Mouse (Mus musculus) gastrocnemius, postnatal 10 days (tissue): ENCODE measurements around the gene Msrb1. TPM values are rescaled to one million over a fixed set of nuclear protein-coding genes. Genes with fewer than 3 reads are reported as not detected.

ENCODE experiments used
- DNase-seq: peaks from one replicate; pipeline ENCODE4 v3.0.0; 2021; ENCODE audit warnings: mixed read lengths
- total RNA-seq, 2 experiments: library from RNA; stranded (reverse); gene quantifications; 2 replicates each; pipeline ENCODE4 v1.2.3; 2021

Gene Msrb1
- total RNA-seq, 2 experiments from 2014 or later = 127 to 132 TPM

DNA sequence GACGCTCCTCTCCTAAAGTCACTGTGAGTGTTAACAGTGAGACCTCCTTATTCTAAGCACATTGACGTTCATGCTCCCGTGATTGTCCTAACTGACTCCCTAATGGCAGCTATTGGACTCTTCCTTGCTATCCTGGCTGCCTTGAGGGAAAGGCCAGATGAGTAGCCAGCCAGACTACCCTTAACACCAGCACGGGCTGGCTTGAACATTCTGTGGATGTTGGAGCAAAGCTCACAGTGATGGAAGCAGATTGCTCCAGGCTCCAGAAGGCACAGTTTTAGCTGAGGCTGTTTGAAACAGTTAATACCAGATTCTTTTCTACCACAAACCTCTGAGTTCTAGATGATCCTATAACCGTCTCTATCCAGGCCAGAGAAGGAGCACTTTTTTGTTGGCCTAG lies 7.5 kb downstream of the Msrb1 start:
- DNase-seq = no peak

DNA sequence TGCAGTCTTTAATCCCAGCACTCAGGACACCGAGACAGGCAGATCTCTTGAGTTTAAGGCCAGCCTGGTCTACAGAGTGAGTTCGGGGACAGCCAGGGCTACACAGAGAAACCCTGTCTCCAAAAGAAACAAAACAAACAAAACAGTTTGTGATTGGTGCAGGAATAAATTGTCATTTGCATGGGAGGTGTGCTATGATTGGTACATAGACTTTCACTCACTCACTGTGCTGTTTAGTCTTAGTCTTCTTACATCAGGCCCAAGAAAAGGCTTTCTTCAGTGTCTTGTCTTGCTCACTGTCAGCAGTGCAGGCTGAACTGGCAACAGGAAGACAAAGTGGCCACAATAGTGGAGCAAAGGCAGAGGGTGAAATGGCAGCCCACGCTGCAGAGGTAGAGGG lies 7.9 kb downstream of the Msrb1 start:
- DNase-seq = no peak

DNA sequence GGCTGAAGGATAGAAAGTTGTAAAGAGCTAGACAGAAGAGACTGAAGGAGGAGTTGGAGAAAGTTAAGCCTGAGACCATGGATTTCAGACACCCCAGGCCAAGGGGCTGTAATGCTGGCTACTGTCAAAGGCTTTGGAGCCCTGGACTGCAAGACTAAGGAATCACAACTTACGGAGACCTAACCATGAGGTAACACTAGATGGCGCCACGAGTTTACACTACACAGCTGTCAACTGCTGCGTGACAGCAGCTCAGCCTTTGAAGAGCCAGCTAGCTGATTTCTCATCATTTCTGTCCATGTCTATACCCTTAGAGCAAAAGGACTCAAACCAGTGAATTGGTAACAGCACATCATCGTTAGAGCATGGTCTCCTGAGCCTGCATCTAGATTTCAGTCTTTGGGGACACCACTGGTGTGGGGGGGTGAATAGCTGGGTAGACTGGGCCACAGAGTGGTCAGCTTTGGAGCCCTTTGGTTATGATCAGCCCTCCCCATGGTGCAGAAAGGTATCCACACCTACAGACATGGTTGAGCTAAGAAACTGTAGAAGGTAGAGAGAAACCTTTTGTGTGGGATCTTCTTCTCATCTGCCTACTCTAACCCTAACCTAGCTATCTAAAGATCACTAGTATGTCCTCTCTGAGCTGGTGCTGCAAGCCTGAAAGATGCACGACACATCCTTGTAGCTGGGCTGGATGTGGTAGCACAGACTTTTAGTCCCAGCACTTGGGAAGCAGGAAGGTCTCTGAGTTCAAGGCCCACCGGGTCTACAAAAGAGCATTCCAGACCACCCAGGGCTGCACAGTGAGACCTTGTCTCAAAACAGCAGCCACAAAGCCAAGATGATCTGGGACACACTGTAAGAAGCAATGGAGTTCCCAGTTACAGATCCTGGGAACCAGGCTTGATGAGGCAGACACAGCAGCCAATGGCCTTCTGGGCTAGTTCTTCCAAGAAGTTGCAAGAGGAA lies 9.4 kb downstream of the Msrb1 start:
- DNase-seq = peak; percentile 80

DNA sequence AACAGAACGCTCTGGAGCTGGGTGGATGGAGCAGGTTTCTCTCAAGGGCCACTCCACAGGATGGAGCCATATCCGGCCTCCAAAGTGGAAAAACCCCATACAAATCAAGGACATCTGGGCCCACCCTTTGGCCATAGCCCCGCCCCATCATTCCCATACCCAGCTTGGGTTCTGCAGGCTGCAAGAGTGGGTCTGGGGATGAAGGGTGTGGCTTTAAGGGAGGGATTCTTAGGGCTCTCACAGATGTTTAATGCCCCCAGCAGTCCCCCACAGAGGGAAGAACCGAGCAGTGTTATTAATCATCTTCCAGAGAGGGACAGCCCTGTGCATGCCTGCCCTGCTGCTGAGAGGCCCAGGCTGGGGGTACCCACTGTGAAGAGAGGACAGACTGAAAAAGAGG lies 10.5 kb downstream of the Msrb1 start:
- no peak for DNase-seq

DNA sequence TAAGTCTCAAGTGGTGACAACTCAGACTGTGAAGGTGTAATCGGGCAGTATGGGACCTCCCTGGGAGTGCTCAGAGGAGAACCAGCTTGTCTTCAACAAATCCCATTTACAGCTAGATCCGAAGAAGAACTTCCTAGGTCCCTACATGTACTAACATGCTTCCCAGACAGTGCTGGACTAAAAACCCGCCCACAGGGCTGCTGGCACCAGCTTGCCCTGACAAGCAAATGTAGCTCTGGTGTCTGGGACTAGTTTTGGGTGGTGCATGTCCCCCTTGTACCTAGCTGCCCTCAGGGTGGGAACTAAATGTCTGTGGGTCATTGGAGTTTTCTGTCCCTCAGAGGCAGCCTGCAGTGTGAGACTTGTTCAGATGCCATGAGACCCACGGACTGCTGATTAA lies 15.1 kb downstream of the Msrb1 start:
- no peak for DNase-seq

DNA sequence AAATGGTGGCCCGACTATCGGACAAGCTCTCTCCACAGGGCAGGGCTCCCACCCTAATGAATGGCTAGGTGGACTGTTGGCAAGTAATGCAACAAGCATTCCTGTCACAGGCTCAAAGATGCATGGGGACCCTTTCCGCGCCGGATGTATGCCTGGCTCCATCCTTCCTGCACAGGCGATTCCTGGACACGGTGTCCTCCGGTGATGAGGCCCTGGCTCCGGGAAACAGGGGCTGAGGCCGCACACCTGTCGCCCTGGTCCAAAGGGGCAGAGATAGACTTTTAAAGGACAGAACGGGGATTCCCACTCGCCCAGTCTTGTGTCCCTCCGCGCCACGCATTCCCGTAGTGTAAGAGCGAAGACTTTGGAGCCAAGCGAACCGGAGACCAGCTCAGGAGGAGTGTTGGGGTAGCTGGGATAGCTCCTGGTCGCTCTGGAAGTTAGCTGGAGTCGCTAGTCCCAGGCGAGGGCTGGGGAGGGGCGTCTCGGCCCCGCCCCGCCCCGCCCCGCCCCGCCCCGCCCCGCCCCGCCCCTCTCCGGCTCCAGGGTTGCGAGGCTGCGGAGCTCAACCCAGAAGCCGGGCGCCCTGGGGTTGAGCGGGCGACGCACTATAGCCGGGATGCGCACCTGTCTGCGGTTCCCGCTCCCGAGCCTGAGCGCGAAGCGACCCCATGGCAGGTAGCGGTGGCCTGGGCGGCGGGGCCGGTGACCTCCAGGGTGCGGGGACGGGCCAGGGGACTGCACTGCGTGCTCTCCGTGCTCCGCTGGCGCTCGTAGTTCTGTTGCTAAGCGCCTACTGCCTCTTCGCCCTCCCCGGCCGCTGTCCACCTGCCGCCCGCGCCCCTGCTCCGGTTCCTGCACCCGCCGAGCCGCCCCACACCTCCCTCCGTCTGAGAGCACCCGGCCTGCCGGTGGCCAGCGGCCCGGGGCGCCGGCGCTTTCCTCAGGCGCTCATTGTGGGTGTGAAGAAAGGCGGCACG lies 16.3 kb downstream of the Msrb1 start, which contains the start of gene Hs3st6:
Hs3st6 (plus strand) TSS at position 574 of the 980 bp plus-strand sequence.
- DNase-seq = no peak

DNA sequence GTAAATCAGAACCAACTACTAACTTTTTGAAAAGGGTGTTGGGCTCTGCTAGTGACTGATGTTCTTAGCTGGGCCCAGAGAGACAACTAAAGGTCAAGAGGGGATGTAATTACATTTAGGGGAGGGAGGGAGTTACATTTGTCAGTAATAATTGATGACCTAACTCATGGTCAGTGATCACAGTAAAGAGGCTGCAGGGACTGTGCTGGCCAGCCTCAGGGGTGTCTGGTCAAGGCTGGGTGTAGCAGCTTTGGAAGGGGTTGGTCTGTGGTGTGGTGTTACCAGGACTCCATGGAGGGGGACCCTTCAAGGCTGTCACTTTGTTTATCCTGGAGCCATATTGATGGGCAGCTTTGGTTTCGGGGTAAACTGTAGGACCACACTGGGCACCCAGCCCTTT lies 21.0 kb downstream of the Msrb1 start:
- no peak for DNase-seq

DNA sequence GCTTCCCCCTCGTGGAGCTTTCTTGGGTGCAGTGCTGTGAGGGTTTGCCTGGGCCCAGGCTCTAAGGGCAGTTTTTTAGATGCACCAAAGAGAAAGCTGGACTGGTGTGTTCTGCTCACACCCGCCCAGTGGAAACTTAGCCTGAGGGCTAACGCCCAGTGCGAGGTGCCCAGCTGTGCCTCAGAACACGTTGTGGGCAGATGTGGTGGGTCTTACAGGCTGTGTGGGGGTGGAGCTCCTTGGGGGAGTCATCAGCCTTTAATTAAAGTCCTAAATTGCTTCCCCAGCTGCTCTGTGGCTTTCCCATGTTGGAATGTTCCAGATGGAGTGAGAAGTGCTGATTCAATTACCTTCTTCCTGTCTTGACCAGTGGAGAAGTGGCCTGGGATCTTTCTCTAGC lies 24.7 kb downstream of the Msrb1 start:
- DNase-seq = no peak

DNA sequence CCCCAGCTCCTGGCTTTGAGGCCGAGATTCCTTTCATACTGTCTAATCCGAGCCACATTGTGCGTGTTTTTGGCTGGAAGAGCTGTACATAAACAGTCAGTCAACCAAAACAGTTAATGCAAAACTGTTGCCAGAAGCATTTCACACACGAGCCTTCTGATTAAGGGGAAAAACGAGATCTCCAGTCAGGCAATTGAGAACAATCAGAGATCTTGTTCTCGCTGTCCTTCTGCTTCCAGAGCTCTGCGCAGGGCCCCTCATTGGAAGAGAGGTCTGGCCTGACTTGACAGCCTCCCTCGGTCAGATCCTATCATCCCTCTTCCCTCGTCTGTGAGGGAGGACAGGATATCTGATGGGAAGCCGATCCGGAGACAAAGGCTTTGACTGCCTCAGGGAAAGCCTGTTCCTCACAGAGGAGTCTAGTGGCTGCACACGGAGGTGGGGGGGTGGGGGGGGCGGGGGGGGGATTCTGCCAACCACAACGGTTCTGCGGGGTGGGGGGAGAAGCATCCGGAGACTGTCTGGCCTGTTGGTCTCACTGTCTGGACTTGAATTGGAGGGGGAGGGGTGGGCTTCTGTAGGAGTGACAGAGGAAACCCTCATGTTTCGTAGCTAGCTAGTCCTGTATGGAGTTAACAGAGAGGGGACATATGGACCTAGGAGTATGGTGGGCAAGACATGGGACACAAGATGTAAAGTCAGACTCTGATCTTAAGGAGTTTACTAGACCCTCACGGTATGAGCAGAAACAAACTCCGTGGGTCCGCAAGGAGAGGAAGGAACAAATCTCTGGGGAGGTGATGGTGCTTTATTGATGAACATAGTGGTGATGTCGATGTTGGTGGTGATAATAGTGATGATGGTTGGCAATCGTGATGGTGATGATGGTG lies 28.8 kb downstream of the Msrb1 start:
- no peak for DNase-seq

DNA sequence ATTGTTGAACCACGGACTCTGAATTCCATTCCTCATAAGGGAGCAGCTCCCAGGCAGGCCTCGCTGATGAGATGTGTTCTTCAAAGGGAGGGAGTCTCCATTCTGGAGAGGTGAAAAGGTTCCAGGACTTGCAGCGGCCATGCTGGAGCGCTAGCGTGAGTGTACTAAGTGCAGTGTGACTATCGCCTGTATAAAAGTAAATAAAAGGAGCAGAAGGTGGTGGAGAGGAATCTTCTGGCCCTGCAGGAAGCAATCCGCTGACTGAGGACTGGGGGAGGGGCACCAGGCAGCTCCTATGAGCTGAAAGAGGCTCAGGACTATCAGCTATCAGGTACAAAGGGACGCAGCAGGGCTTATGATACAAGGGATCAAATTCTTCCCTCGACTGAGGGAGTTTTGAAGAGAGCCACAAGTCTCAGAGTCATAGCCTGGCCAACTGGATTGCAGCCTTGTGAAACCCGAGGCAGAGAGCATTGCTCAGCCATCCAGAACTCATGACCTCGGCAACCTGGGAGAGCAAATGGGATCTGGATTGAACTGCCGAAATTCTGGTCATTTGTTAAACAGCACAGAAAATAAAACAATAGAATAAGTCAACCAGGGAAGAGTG lies 29.9 kb downstream of the Msrb1 start:
- no peak for DNase-seq

DNA sequence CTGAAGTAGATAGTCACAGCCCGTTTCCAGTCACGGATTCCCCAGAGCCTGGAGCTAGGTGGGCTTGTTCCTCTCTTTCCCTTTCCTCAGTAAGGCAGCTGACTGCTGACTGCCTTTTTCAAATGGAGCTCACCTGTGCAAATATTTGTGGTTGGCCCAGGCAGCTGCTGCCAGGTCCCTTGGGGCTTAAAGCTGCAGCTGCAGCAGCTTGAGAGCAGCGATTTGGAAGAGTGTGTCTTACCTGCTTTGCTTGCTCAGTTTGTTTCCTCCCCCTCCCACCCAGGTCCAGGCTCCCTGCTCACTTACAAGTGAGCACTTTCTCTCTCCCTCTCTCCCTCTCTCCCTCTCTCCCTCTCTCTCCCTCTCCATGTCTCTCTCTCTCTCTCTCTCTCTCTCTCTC lies 32.7 kb downstream of the Msrb1 start:
- no peak for DNase-seq

DNA sequence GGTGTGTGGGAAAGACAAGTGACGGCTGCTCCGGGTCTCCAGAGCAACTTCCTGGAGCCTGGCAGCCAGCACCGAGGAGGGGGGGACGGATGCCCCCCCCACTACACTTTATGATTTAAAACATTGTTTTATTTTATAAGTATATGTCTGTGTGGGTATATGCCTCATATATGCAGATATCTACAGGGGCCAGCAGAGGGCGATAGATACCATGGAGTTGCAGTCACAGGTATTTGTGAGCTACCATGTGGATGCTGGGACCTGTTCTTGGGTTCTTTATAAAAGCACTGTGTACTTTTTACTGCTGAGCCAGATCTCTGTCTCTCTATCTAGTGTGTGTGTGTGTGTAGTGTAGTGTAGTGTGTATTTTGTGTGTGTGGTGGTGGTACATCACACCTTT lies 36.8 kb downstream of the Msrb1 start:
- no peak for DNase-seq

DNA sequence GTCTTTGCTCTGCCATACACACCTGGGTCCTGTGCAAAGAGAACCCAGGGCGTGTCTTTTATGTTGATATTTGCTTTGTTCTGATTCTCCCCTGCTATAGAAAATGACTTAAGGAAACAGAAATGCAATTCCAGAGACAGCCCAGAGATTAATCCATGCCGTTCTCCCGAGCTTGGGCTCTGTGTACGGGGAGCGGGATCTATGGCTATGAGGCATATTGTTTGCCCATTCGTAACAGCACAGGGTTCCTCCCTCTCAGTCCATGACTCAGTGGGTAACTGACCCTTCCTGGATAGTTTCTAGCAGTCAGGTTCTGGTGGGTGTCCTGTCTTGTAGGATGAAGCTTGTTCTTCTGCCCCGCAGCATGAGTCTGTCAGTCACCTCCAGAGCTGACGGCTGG lies 38.7 kb downstream of the Msrb1 start:
- DNase-seq = no peak

DNA sequence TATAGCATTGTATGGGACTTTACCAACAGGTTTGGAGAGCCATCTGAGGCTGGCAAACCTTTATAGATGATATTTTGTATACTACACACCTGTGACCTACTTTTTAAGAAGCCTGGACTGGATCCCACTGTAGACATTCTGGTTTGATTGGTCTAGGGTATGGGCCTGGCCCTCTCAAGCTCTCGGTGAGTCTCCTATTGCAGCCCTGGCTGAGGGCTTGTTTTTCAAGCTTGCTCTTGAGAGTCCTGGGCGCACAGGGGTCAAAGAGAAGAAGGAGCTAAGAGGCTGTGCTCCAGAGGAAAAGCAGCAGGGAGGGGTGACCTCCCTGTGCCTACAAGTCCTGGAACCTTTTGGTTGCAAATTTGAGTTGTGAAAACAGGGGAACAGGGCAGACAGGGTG lies 40.6 kb downstream of the Msrb1 start:
- no peak for DNase-seq

DNA sequence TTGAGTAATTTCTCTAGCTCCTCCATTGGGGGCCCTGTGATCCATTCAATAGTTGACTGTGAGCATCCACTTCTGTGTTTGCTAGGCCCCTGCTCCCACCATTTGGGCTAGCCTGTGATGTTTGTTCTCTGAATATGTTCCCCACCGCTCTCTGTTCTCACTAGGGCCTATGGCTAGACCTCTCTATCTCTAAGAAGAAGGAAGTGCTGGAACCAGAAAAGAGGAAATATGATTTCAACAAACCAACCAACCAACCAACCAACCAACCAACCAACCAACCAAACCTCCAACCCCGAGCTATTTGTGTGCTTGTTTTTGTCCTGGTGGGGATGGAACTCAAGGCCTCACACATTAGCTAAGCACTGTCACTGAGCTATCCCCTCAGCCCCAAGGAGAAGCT lies 44.4 kb downstream of the Msrb1 start:
- DNase-seq = no peak

DNA sequence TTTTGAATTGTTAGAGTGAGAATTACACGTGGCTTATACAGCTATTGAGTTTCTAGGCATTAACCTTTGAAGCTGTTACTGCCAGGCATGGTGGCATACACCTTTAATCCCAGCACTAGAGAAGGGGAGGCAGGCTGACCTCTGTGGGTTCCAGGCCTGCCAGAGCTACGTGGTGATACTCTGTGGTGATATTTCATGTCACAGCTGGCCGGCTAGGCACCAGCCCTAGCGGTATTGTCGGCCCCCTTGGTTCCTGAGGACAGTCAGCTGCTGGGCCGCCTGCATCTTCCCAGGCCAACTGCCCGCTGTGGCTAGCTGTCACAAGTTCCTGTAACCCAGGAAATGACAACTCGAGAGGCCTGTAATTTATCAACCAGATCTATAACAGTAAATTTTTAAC lies 55.7 kb downstream of the Msrb1 start:
- no peak for DNase-seq

Other genes starting within 250 kb of the Msrb1 start
- under 1 TPM; 0.56 to 0.68 TPM for gene Caskin1, start 248.0 kb upstream of the Msrb1 start, total RNA-seq
- 10 to 100 TPM; 47.2 to 60.9 TPM for gene Traf7, start 208.7 kb upstream of the Msrb1 start, total RNA-seq
- under 1 TPM; 0.18 to 0.47 TPM for gene Rab26, start 202.4 kb upstream of the Msrb1 start, total RNA-seq
- 10 to 100 TPM; 34.6 to 49.1 TPM for gene Pkd1, start 186.8 kb upstream of the Msrb1 start, total RNA-seq
- 10 to 100 TPM; 51.7 to 61.1 TPM for gene Tsc2, start 104.0 kb upstream of the Msrb1 start, total RNA-seq
- 1 to 10 TPM; 4.3 TPM for gene Nthl1, start 104.0 kb upstream of the Msrb1 start, total RNA-seq
- 10 to 100 TPM; 30.1 to 33.4 TPM for gene Slc9a3r2, start 86.3 kb upstream of the Msrb1 start, total RNA-seq
- not detected for gene Npw, start 78.2 kb upstream of the Msrb1 start, total RNA-seq
- gene Zfp598, start 67.0 kb upstream of the Msrb1 start, total RNA-seq = 10 to 100 TPM; 18.0 to 21.0 TPM
- gene Syngr3, start 46.7 kb upstream of the Msrb1 start, total RNA-seq = under 1 TPM; 0.16 to 0.52 TPM
- gene Gfer, start 40.5 kb upstream of the Msrb1 start, total RNA-seq = 10 to 100 TPM; 22.2 to 24.6 TPM
- 1 to 10 TPM; 1.6 to 1.9 TPM for gene Noxo1, start 40.4 kb upstream of the Msrb1 start, total RNA-seq
- gene Tbl3, start 29.0 kb upstream of the Msrb1 start, total RNA-seq = 10 to 100 TPM; 16.7 to 19.4 TPM
- gene Rnf151, start 18.6 kb upstream of the Msrb1 start, total RNA-seq = not detected
- gene Rps2, start 18.5 kb upstream of the Msrb1 start, total RNA-seq = 100 to 1,000 TPM; 732 to 736 TPM
- 100 to 1,000 TPM; 400 to 516 TPM for gene Ndufb10, start 12.2 kb upstream of the Msrb1 start, total RNA-seq
- 100 to 1,000 TPM; 593 to 752 TPM for gene Rpl3l, start 8.8 kb upstream of the Msrb1 start, total RNA-seq
- gene Hs3st6, start 16.3 kb downstream of the Msrb1 start, total RNA-seq = under 1 TPM in 1 of 2 experiments, not detected in 1; 0.32 TPM
- gene Meiob, start 67.6 kb downstream of the Msrb1 start, total RNA-seq = not detected
- 10 to 100 TPM; 78.0 to 86.1 TPM for gene Hagh, start 103.5 kb downstream of the Msrb1 start, total RNA-seq
- 10 to 100 TPM; 30.7 to 33.6 TPM for gene Fahd1, start 113.7 kb downstream of the Msrb1 start, total RNA-seq
- gene Igfals, start 129.4 kb downstream of the Msrb1 start, total RNA-seq = 1 to 10 TPM; 3.6 to 7.0 TPM
- gene Nubp2, start 149.7 kb downstream of the Msrb1 start, total RNA-seq = 10 to 100 TPM; 15.0 to 18.5 TPM
- gene Spsb3, start 150.0 kb downstream of the Msrb1 start, total RNA-seq = 10 to 100 TPM; 28.2 to 30.4 TPM
- 10 to 100 TPM; 12.0 to 20.8 TPM for gene Eme2, start 158.4 kb downstream of the Msrb1 start, total RNA-seq
- gene Mrps34, start 158.5 kb downstream of the Msrb1 start, total RNA-seq = 100 to 1,000 TPM; 108 to 121 TPM
- 10 to 100 TPM; 13.5 to 14.7 TPM for gene Nme3, start 159.9 kb downstream of the Msrb1 start, total RNA-seq
- 10 to 100 TPM; 23.5 to 37.8 TPM for gene Mapk8ip3, start 200.3 kb downstream of the Msrb1 start, total RNA-seq
- 10 to 100 TPM; 17.2 to 24.5 TPM for gene Jpt2, start 224.0 kb downstream of the Msrb1 start, total RNA-seq